Mouse (Mus musculus): Measurements from ENCODE around the gene Zfp239.

Gene Zfp239

GRCm38 (mm10) chr6:117879408-117880115 lies 17.7 kb downstream of the Zfp239 start:
- DNase-seq = peak; percentile 99

GRCm38 (mm10) chr6:117880394-117880838 lies 18.5 kb downstream of the Zfp239 start:
- DNase-seq = no peak

GRCm38 (mm10) chr6:117881229-117881628 lies 19.3 kb downstream of the Zfp239 start:
- DNase-seq = no peak

GRCm38 (mm10) chr6:117881997-117882396 lies 20.1 kb downstream of the Zfp239 start:
- no peak for DNase-seq

- DNase-seq = no peak
Measured at GRCm38 (mm10) chr6:117885943-117886342, 24.0 kb downstream of the Zfp239 start.

GRCm38 (mm10) chr6:117888032-117888431 lies 26.1 kb downstream of the Zfp239 start:
- DNase-seq = no peak

GRCm38 (mm10) chr6:117888642-117889096 lies 26.8 kb downstream of the Zfp239 start:
- DNase-seq = no peak

GRCm38 (mm10) chr6:117890257-117890656 lies 28.4 kb downstream of the Zfp239 start:
- DNase-seq = no peak

GRCm38 (mm10) chr6:117891369-117892160 lies 29.7 kb downstream of the Zfp239 start:
- DNase-seq = no peak

GRCm38 (mm10) chr6:117892386-117892785 lies 30.5 kb downstream of the Zfp239 start:
- DNase-seq = no peak

GRCm38 (mm10) chr6:117893435-117893834 lies 31.5 kb downstream of the Zfp239 start:
- no peak for DNase-seq

GRCm38 (mm10) chr6:117897800-117898199 lies 35.9 kb downstream of the Zfp239 start:
- no peak for DNase-seq

GRCm38 (mm10) chr6:117900126-117901080 lies 38.5 kb downstream of the Zfp239 start, which contains the start of gene Hnrnpf:
TSS of gene Hnrnpf (plus strand) at chr6:117900324.
- DNase-seq = no peak

- DNase-seq = no peak
Measured at GRCm38 (mm10) chr6:117901510-117902402, 39.9 kb downstream of the Zfp239 start.

- DNase-seq = no peak
Measured at GRCm38 (mm10) chr6:117902556-117902955, 40.7 kb downstream of the Zfp239 start.

- no peak for DNase-seq
Measured at GRCm38 (mm10) chr6:117903836-117904235, 41.9 kb downstream of the Zfp239 start.

- DNase-seq = no peak
Measured at GRCm38 (mm10) chr6:117905260-117905930, 43.5 kb downstream of the Zfp239 start.

- peak; percentile 79 for DNase-seq
Measured at GRCm38 (mm10) chr6:117906015-117906531, 44.2 kb downstream of the Zfp239 start.

- peak; percentile 97 for DNase-seq
Measured at GRCm38 (mm10) chr6:117906590-117907271, 44.8 kb downstream of the Zfp239 start.

Data from kidney, adult 18-20 months (tissue).